Mouse (Mus musculus) liver, postnatal 0 days (tissue): ENCODE measurements around the gene Shisa9.

Experiments used
- CTCF ChIP-seq: sonication (generic); IDR thresholded peaks from 2 replicates; pipeline ENCODE4 v1.5.1; 2016; ENCODE audit warnings: antibody characterized with exemption, low read depth
- EP300 ChIP-seq: IDR thresholded peaks from 2 replicates; pipeline ENCODE4 v1.6.1; 2016; ENCODE audit warnings: antibody characterized with exemption, low read depth, mild to moderate bottlenecking

- TF ChIP-seq CTCF (no peak), EP300 (peak; percentile 74)
These were observed 323.5 kb downstream of the Shisa9 start for GRCm38 (mm10) chr16:12307318-12307965.
